Mouse (Mus musculus): ENCODE measurements at regions not wholly inside any gene's neighbourhood (a gene's known extent, or its start where the extent isn't known, plus 50 kb on each side); places are given as distances from the start of the nearest gene placed in this dataset.

GRCm38 (mm10) chr2:30717566-30718328 is 85.7 kb downstream of the 1700001O22Rik start:
- DNase-seq (ENCODE audit: low spot score) = no peak

GRCm38 (mm10) chr2:30716580-30717565 is 86.6 kb downstream of the 1700001O22Rik start:
- DNase-seq (ENCODE audit: low spot score) = no peak

GRCm38 (mm10) chr2:30715720-30716310 is 87.6 kb downstream of the 1700001O22Rik start:
- no peak for DNase-seq (ENCODE audit: low spot score)

- DNase-seq (ENCODE audit: low spot score) = no peak
These were observed 89.9 kb downstream of the 1700001O22Rik start for GRCm38 (mm10) chr2:30713535-30713934.

- no peak for DNase-seq (ENCODE audit: low spot score)
These were observed 90.5 kb downstream of the 1700001O22Rik start for GRCm38 (mm10) chr2:30712841-30713401.

- DNase-seq (ENCODE audit: low spot score) = no peak
These were observed 91.5 kb downstream of the 1700001O22Rik start for GRCm38 (mm10) chr2:30711853-30712498.

- DNase-seq (ENCODE audit: low spot score) = no peak
These were observed 92.0 kb downstream of the 1700001O22Rik start for GRCm38 (mm10) chr2:30711476-30711852.

- no peak for DNase-seq (ENCODE audit: low spot score)
These were observed 92.6 kb downstream of the 1700001O22Rik start for GRCm38 (mm10) chr2:30710895-30711294.

GRCm38 (mm10) chr2:30709386-30709884 is 94.0 kb downstream of the 1700001O22Rik start:
- DNase-seq (ENCODE audit: low spot score) = no peak

GRCm38 (mm10) chr2:30708762-30709385 is 94.6 kb downstream of the 1700001O22Rik start:
- no peak for DNase-seq (ENCODE audit: low spot score)

GRCm38 (mm10) chr2:30708001-30708683 is 95.3 kb downstream of the 1700001O22Rik start:
- DNase-seq (ENCODE audit: low spot score) = no peak

- DNase-seq (ENCODE audit: low spot score) = no peak
These were observed 96.1 kb downstream of the 1700001O22Rik start for GRCm38 (mm10) chr2:30707099-30708000.

GRCm38 (mm10) chr2:30706036-30706435 is 97.4 kb downstream of the 1700001O22Rik start:
- DNase-seq (ENCODE audit: low spot score) = no peak

GRCm38 (mm10) chr2:30703308-30703707 is 100.2 kb downstream of the 1700001O22Rik start:
- no peak for DNase-seq (ENCODE audit: low spot score)

GRCm38 (mm10) chr2:30702711-30703110 is 100.8 kb downstream of the 1700001O22Rik start:
- DNase-seq (ENCODE audit: low spot score) = no peak

- no peak for DNase-seq (ENCODE audit: low spot score)
These were observed 102.6 kb downstream of the 1700001O22Rik start for GRCm38 (mm10) chr2:30700890-30701289.

- DNase-seq (ENCODE audit: low spot score) = no peak
These were observed 103.0 kb downstream of the 1700001O22Rik start for GRCm38 (mm10) chr2:30700471-30700870.

- DNase-seq (ENCODE audit: low spot score) = no peak
These were observed 103.5 kb downstream of the 1700001O22Rik start for GRCm38 (mm10) chr2:30699797-30700454.

Data from ovary, postnatal 10 days (tissue).